Mouse (Mus musculus) ovary, postnatal 36 days (tissue): ENCODE measurements around the gene Scrt2.

Experiments
- DNase-seq: peaks from one replicate; pipeline ENCODE4 v3.0.0; 2022; ENCODE audit warnings: low spot score, mixed read lengths

Scrt2 gene

GRCm38 (mm10) chr2:152081641-152082448 lies 516 bp downstream of the Scrt2 start:
- peak; percentile 90 for DNase-seq

- no peak for DNase-seq
Observed at GRCm38 (mm10) chr2:152082456-152083285, 1.3 kb downstream of the Scrt2 start.

GRCm38 (mm10) chr2:152083411-152083810 lies 2.1 kb downstream of the Scrt2 start:
- no peak for DNase-seq

- no peak for DNase-seq
Observed at GRCm38 (mm10) chr2:152084298-152084697, 3.0 kb downstream of the Scrt2 start.

GRCm38 (mm10) chr2:152085414-152085813 lies 4.1 kb downstream of the Scrt2 start:
- DNase-seq = no peak

GRCm38 (mm10) chr2:152086451-152086850 lies 5.1 kb downstream of the Scrt2 start:
- no peak for DNase-seq

GRCm38 (mm10) chr2:152087111-152087510 lies 5.8 kb downstream of the Scrt2 start:
- DNase-seq = no peak

- no peak for DNase-seq
Observed at GRCm38 (mm10) chr2:152089078-152089477, 7.7 kb downstream of the Scrt2 start.

GRCm38 (mm10) chr2:152089581-152089980 lies 8.3 kb downstream of the Scrt2 start:
- DNase-seq = no peak

GRCm38 (mm10) chr2:152090486-152090885 lies 9.2 kb downstream of the Scrt2 start:
- DNase-seq = no peak

- DNase-seq = no peak
Observed at GRCm38 (mm10) chr2:152091342-152092056, 10.2 kb downstream of the Scrt2 start.

- no peak for DNase-seq
Observed at GRCm38 (mm10) chr2:152092927-152093326, 11.6 kb downstream of the Scrt2 start.

GRCm38 (mm10) chr2:152093356-152093792 lies 12.0 kb downstream of the Scrt2 start:
- DNase-seq = no peak

GRCm38 (mm10) chr2:152094856-152095545 lies 13.7 kb downstream of the Scrt2 start:
- DNase-seq = no peak

- DNase-seq = no peak
Observed at GRCm38 (mm10) chr2:152096922-152097321, 15.6 kb downstream of the Scrt2 start.

GRCm38 (mm10) chr2:152097916-152098315 lies 16.6 kb downstream of the Scrt2 start:
- no peak for DNase-seq

GRCm38 (mm10) chr2:152099538-152099937 lies 18.2 kb downstream of the Scrt2 start:
- DNase-seq = no peak

- no peak for DNase-seq
Observed at GRCm38 (mm10) chr2:152101761-152102160, 20.4 kb downstream of the Scrt2 start.

GRCm38 (mm10) chr2:152102369-152102768 lies 21.0 kb downstream of the Scrt2 start:
- DNase-seq = no peak

- no peak for DNase-seq
Observed at GRCm38 (mm10) chr2:152104711-152105317, 23.5 kb downstream of the Scrt2 start.
